Mouse (Mus musculus) hindbrain, embryonic 16.5 days (tissue): ENCODE measurements around the gene Itgb6. TPM values are rescaled to one million over a fixed set of nuclear protein-coding genes. Genes with fewer than 3 reads are reported as not detected.

Experiments used
- ATAC-seq: fragments of 200-750 bp; cut with Nextera tagmentation; 2 replicates; pipeline ENCODE4 v1.8.0; 2017; ENCODE audit warnings: moderate TSS enrichment, moderate library complexity
- H3K27ac ChIP-seq: fragments of 300-500 bp; sonication (generic); 2 replicates; pipeline ENCODE4 v1.5.1; 2014; ENCODE audit warnings: low read depth, mild to moderate bottlenecking, control low read depth, low read length, moderate library complexity
- H3K27me3 ChIP-seq: fragments of 300-500 bp; sonication (generic); replicated peaks from 2 replicates; pipeline ENCODE4 v1.6.1; 2014; ENCODE audit warnings: low read length; ENCODE audit not compliant: control insufficient read depth, insufficient read depth
- H3K36me3 ChIP-seq: fragments of 300-500 bp; sonication (generic); 2 replicates; pipeline ENCODE4 v1.6.1; 2014; ENCODE audit warnings: mild to moderate bottlenecking, low read length, moderate library complexity, mixed read lengths; ENCODE audit not compliant: control insufficient read depth, insufficient read depth
- H3K4me1 ChIP-seq: fragments of 300-500 bp; sonication (generic); 2 replicates; pipeline ENCODE4 v1.6.1; 2014; ENCODE audit warnings: low read depth, low read length; ENCODE audit not compliant: control insufficient read depth, insufficient read depth
- H3K4me2 ChIP-seq: fragments of 300-500 bp; sonication (generic); 2 replicates; pipeline ENCODE4 v1.6.1; 2014; ENCODE audit warnings: mild to moderate bottlenecking, low read length, control low read depth, moderate library complexity
- H3K4me3 ChIP-seq: fragments of 300-500 bp; sonication (generic); 2 replicates; pipeline ENCODE4 v1.5.1; 2014; ENCODE audit warnings: mild to moderate bottlenecking, low read length, control low read depth, moderate library complexity
- H3K9ac ChIP-seq: fragments of 300-500 bp; sonication (generic); 2 replicates; pipeline ENCODE4 v1.6.1; 2014; ENCODE audit warnings: low read depth, mild to moderate bottlenecking, control low read depth, low read length, moderate library complexity
- H3K9me3 ChIP-seq: fragments of 300-500 bp; sonication (generic); 2 replicates; pipeline ENCODE4 v1.6.1; 2014; ENCODE audit warnings: mild to moderate bottlenecking, low read length, moderate library complexity; ENCODE audit not compliant: control insufficient read depth
- WGBS: fragments of 180-500 bp; shearing (Covaris S2); extraction: QIAGEN DNeasy Blood & Tissue Kit; methylation state at CpG from one replicate; pipeline ENCODE4 v1.1.7; 2014; 5-methylcytosine and 5-hydroxymethylcytosine counted together
- polyA plus RNA-seq: library from polyadenylated mRNA; unstranded; fragments of >200 nt; fragmentation: Nextera tagmentation; extraction: Ambion mirVana; gene quantifications from 2 replicates; pipeline ENCODE4 v1.2.1, GENCODE M21; 2015

Itgb6 gene
- polyA plus RNA-seq, 1 experiment from 2014 or later, result 0.14 TPM

DNA sequence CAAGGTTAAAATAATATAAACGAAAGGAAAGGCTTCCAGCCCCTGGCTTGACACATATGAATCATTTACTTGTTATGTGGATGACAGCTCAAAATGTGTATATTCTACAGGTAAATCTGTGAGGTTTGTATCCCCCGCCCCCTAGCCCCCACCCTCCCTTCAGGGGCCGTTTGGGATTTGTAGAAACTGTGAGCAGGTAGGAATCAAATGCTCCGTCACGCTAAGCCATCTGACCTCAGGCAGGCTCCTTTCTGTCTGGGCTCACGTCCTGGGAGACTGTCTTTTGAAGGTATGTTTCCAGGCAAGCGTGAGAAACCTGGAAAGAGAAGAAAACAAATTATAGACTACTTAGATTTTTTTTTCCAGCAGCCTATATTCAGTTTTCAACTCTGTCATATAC lies 48.0 kb downstream of the Itgb6 start:
- Histone ChIP-seq H3K27me3 (no peaks in the 10 kb centered on the region), H3K27ac (no peak overlapping the region), H3K9me3 (no peaks in the 10 kb centered on the region), H3K4me2 (no peak overlapping the region), H3K4me1 (no peaks in the 10 kb centered on the region), H3K9ac (no peak overlapping the region), H3K4me3 (no peak overlapping the region), H3K36me3 (no peaks in the 10 kb centered on the region)
- ATAC-seq, result no peak
- 75% methylated on average over 7 of the region's 7 CpGs for WGBS

DNA sequence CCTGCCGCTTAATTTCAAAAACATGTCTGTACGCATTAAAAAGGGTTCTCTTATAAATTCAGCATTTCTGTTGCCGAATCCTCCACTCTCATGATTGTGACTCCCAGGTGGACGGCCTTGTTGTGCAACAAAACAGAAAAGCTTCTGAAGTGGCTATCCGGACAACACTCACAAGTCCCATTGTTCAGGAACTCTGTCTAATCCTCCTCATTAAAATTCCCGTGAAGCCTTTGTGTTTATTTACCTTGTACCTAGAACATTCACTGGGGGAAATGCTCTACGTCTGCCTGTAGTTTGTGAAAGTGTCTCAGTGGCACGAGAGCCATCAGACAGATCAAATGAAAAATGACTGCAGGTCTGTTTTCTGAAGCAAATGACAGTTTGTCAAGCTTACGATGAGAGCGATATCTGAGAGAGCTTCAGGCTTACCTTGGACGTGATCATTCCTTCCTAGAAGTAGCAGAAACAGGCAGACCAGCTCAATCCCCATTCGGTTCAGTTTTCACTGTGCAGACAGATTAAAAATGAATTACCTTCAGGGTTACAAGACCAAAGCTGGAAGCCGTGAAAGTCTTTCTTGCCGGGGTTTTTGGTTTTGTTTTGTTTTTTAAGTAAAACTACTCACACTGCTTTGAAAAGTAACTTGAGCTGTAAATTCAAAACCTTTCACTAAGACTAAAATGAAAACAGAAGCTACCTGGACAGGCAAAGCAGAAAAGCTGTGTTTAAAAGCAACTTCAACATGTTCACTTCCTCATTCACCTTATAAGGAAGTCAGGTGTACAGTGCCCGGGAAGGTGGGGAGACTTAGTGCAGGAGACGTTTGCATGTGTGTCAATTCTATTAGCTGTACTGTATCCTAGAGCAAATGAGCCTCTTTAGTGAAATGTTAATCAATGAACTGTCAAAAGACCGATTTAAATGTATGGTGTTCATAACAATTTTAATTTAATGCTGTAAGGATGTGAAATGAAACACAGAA lies 49.2 kb downstream of the Itgb6 start:
- no peak for ATAC-seq
- H3K4me3 ChIP-seq, result no peak overlapping the region
- WGBS, result 48% methylated on average over 17 of the region's 17 CpGs
- no peaks in the 10 kb centered on the region for H3K27me3 ChIP-seq
- no peak overlapping the region for H3K9ac ChIP-seq
- H3K4me2 ChIP-seq, result no peak overlapping the region
- H3K36me3 ChIP-seq, result no peaks in the 10 kb centered on the region
- H3K9me3 ChIP-seq, result no peaks in the 10 kb centered on the region
- no peak overlapping the region for H3K27ac ChIP-seq
- H3K4me1 ChIP-seq, result no peaks in the 10 kb centered on the region

DNA sequence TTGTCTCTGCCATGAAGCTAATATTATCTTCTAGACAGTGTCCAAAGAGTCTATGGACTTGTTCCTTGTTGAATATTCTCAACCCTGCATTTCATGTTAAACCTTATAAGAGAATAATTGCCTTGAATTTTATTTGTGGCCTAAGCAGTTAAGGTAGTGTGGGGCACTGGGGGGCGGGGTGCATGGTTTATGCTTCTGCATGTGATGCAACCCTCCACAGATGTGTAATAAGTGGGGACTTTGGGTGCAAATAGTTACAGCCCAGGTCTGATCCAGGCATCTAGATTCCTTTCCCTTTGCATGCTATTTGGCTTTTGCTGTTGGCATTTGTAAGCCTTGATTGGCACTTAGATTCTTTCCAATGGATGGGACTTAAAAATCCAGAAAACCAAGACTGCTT lies 51.2 kb downstream of the Itgb6 start:
- no peak overlapping the region for H3K4me2 ChIP-seq
- H3K27ac ChIP-seq, result no peak overlapping the region
- H3K4me1 ChIP-seq, result no peaks in the 10 kb centered on the region
- WGBS, result 95% methylated on average over 1 of the region's 1 CpGs
- H3K27me3 ChIP-seq, result no peaks in the 10 kb centered on the region
- H3K9ac ChIP-seq, result no peak overlapping the region
- ATAC-seq, result no peak
- no peaks in the 10 kb centered on the region for H3K9me3 ChIP-seq
- H3K4me3 ChIP-seq, result no peak overlapping the region
- no peaks in the 10 kb centered on the region for H3K36me3 ChIP-seq

DNA sequence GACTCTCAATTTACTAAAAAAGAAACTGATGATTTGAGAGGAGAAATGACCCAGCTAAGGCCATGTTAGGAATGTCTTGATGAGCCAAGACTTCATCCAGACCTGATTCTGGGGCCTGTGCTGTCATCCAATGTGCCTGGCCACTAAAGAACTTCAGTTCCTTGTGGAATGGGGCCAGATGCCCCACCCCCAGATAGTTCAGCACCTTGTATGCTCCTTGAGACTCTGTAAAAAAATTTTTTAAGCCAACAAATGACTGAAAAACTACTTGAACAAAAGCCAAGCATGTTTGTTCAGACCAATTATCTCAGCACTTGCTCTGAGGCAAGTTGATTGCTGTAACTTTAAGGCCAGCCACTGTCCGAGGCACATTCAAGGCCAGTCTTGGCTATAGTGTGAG lies 59.4 kb downstream of the Itgb6 start:
- Histone ChIP-seq H3K9ac (no peak overlapping the region), H3K4me1 (no peaks in the 10 kb centered on the region), H3K36me3 (no peaks in the 10 kb centered on the region), H3K4me2 (no peak overlapping the region), H3K27me3 (no peaks in the 10 kb centered on the region), H3K27ac (no peak overlapping the region), H3K4me3 (no peak overlapping the region), H3K9me3 (no peaks in the 10 kb centered on the region)
- WGBS, result 78% methylated on average over 1 of the region's 1 CpGs
- ATAC-seq, result no peak

DNA sequence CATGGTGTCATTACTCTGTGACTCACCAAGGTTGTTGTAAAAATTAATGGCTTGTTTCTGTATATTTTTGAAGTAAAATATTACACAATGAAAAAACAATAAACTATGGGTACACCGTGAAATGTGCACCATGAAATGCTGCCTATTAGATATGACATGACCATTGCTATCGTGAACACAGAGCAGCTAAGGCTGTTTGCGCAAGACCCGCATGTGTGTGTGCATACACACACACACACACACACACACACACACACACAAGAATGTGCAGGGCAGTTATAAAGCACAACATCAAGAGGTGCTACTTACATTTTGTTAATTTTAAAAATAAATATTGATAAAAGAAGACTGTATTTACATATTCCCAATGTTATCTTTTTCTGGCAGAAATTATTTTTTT lies 62.5 kb downstream of the Itgb6 start:
- 87% methylated on average over 4 of the region's 4 CpGs for WGBS
- no peak overlapping the region for H3K9ac ChIP-seq
- H3K4me1 ChIP-seq, result no peaks in the 10 kb centered on the region
- H3K4me2 ChIP-seq, result no peak overlapping the region
- no peaks in the 10 kb centered on the region for H3K36me3 ChIP-seq
- H3K9me3 ChIP-seq, result no peaks in the 10 kb centered on the region
- no peak overlapping the region for H3K4me3 ChIP-seq
- H3K27me3 ChIP-seq, result no peaks in the 10 kb centered on the region
- no peak overlapping the region for H3K27ac ChIP-seq
- no peak for ATAC-seq

DNA sequence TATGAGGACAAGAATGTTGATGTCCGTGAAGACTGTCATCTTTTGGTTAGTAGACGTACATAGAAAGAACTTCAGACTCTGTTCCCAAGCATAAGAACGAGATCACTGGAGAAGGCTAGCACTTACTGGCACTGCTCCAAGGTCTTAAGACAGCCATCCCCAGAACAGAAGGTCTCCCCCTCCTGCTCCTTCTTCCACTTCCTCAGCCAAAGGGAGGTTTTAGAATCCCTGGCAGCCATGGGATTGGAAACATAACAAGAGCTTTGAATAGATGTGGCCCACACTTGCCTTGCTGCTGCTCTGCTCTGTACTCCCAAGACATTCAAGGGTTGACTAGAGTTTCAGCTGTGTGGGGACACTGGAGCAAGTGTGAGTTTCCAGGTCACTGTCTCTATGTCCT lies 63.5 kb downstream of the Itgb6 start:
- H3K27ac ChIP-seq, result no peak overlapping the region
- no peaks in the 10 kb centered on the region for H3K36me3 ChIP-seq
- no peak overlapping the region for H3K4me2 ChIP-seq
- H3K9me3 ChIP-seq, result no peaks in the 10 kb centered on the region
- H3K9ac ChIP-seq, result no peak overlapping the region
- WGBS, result 83% methylated on average over 3 of the region's 3 CpGs
- no peaks in the 10 kb centered on the region for H3K27me3 ChIP-seq
- ATAC-seq, result no peak
- H3K4me1 ChIP-seq, result no peaks in the 10 kb centered on the region
- H3K4me3 ChIP-seq, result no peak overlapping the region

DNA sequence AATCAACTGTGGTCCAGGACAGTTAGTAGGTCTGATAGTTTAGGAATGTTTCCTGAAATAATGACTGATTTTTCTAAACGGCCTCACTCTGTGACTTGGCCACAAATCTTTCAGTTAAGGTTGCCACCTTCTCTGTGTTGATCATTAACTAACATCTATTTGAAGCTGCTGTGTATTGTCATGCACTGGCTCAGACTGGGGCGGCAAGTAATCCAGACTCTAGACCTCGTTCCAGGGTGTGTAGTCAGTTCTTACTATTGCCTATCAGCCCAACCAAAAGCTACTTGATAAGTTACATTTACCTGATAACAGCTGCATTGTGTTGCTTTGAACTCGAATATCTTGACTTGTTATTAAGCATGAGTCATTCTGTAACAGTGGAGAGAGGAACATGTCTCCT lies 67.6 kb downstream of the Itgb6 start:
- no peak for ATAC-seq
- 61% methylated on average over 4 of the region's 4 CpGs for WGBS
- Histone ChIP-seq H3K36me3 (no peaks in the 10 kb centered on the region), H3K4me3 (no peak overlapping the region), H3K4me1 (no peaks in the 10 kb centered on the region), H3K27me3 (no peaks in the 10 kb centered on the region), H3K9ac (no peak overlapping the region), H3K9me3 (no peaks in the 10 kb centered on the region), H3K4me2 (no peak overlapping the region), H3K27ac (no peak overlapping the region)

DNA sequence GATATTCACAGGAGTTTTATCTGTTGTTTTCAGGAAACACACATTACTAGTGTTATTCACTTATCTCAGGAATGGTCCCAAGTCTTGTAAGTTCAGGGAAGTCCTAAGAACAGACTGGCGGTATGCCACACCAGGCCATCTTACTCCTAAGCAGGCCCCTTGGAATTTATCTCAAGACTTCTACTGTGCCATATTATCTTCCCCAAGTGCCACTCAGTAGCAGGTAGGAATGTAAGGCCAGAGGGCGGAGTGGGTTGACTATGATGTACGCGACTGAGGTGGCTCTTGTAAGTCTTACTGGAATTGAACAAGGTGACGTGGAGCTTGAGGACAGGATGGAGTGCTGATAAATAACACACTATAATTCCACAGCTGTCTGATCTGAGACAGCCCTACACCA lies 72.3 kb downstream of the Itgb6 start:
- Histone ChIP-seq H3K27me3 (no peaks in the 10 kb centered on the region), H3K9me3 (no peaks in the 10 kb centered on the region), H3K36me3 (no peaks in the 10 kb centered on the region), H3K4me1 (no peaks in the 10 kb centered on the region), H3K4me2 (no peak overlapping the region), H3K9ac (no peak overlapping the region), H3K4me3 (no peak overlapping the region), H3K27ac (no peak overlapping the region)
- ATAC-seq, result no peak
- WGBS, result 91% methylated on average over 5 of the region's 5 CpGs

DNA sequence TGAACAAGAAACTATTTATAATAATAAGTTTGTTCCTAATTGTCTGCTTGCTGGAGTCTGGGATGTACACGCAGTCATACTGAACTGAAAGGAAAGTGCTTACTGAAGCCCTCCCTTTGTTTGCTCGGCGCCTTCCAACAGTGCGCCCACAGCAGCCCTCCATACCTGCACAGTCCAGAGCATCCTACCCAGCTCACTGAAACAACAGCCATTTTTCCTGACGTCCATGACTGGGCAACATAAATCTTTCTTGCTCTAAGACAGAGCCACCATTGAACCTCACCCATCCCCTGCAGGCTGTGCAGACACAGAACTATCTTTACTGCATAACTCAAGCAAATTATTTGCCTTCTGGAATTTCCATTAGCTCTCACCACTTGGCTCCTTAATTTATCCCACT lies 74.8 kb downstream of the Itgb6 start:
- Histone ChIP-seq H3K9ac (no peak overlapping the region), H3K4me3 (no peak overlapping the region), H3K36me3 (no peaks in the 10 kb centered on the region), H3K27ac (no peak overlapping the region), H3K9me3 (no peaks in the 10 kb centered on the region), H3K4me1 (no peaks in the 10 kb centered on the region), H3K27me3 (no peaks in the 10 kb centered on the region), H3K4me2 (no peak overlapping the region)
- 61% methylated on average over 5 of the region's 5 CpGs for WGBS
- ATAC-seq, result 0 out of 2 replicates have a peak, but pooled peaks have one; percentile 41
